Mouse (Mus musculus): ENCODE results near the gene Gm20388.

DNA sequence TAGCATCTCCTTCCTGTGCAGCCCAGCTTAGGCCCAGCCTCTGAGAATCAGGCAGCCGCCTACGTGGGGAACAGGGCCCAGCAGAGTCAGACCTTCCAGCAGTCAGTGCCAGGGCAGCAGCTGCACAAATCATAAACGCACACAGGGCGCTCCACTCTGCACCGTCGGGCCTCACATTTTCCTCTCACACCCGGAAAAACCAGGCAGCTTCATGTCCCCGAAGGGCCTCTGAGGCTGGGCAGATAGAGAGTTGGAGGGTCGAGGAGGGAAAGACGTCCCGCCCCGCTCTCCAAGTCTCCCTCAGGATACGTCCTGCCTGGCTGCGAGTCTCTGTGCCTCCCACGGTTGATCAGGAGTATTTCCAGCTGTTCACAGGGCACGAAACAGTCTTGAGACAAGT, 2600.9 kb downstream of the Gm20388 start:
- TF ChIP-seq CTCF (IDR thresholded peaks at IDR 0.05; ENCODE audit: extremely low read depth, insufficient read depth, low read length) (no peak), POLR2A (IDR thresholded peaks at IDR 0.05; ENCODE audit: extremely low read depth, insufficient read depth, low read length) (no peak)

All from cortical plate, adult 2 months (tissue).